Comparison of ENCODE assay signal across 29 mouse cellular contexts in genomic region chr13:44924042-44924441, GRCm38 (mm10).
A peak's percentile ranks its signal among the peaks of the same experiment; 100 is the strongest.
DNase-seq lines count a peak whose midpoint lies in the region; ATAC-seq and TF ChIP-seq lines count a peak whose summit lies in the region.
"Had no signal": no experiment of that assay in that cellular context is flagged by ENCODE, and none has a peak within 500 bp of the region (broad histone marks: within the 10 kb centered on the region; RNA-seq: fewer than 3 reads in every experiment).

No protein-coding gene starts in this region.

- peak; percentile 24 for DNase-seq in heart, adult 8-10 months (ENCODE audit: low spot score)
- DNase-seq in heart, postnatal 25 days (ENCODE audit: low spot score): no peak
- DNase-seq in kidney, postnatal 36 days: peak; percentile 23 to 47
- no peak for DNase-seq in kidney, postnatal 14 days
- DNase-seq in testis, postnatal 14 days (ENCODE audit: low spot score): no peak
- DNase-seq: B cell, adult 2 months; cerebellum, adult 8-10 months; cerebellum, postnatal 25 days; forebrain, postnatal 0 days; left cerebral cortex, postnatal 4 days; liver, postnatal 0 days; lung, postnatal 4 days; right cerebral cortex, adult 18-20 months; spleen, adult 18-20 months; thymus, adult 18-20 months; thymus, postnatal 25 days had no signal

- ATAC-seq in intestine, postnatal 0 days: 0 out of 2 replicates have a peak, but pooled peaks have one; percentile 19
- no peak for ATAC-seq in intestine, embryonic 15.5 days
- ATAC-seq: forebrain, postnatal 0 days; liver, embryonic 12.5 days; liver, postnatal 0 days had no signal

- H3K9me3 ChIP-seq in intestine, postnatal 0 days (ENCODE audit: control insufficient read depth): no peaks in the 10 kb centered on the region
- H3K9me3 ChIP-seq in intestine, embryonic 15.5 days: no peaks in the 10 kb centered on the region
- H3K9me3 ChIP-seq: embryonic facial prominence, embryonic 10.5 days; embryonic facial prominence, embryonic 15.5 days; forebrain, embryonic 12.5 days; heart, embryonic 13.5 days; liver, embryonic 12.5 days; megakaryocyte, embryonic 14.5 days; midbrain, embryonic 12.5 days; neural tube, embryonic 12.5 days had no signal

- no peak overlapping the region for H3K27ac ChIP-seq in intestine, postnatal 0 days (ENCODE audit: low read depth, low read length)
- no peak overlapping the region for H3K27ac ChIP-seq in intestine, embryonic 15.5 days
- H3K27ac ChIP-seq: embryonic facial prominence, embryonic 10.5 days; embryonic facial prominence, embryonic 15.5 days; forebrain, embryonic 12.5 days; heart, embryonic 13.5 days; hindbrain, embryonic 14.5 days; kidney, postnatal 0 days; liver, embryonic 12.5 days; midbrain, embryonic 12.5 days; neural tube, embryonic 12.5 days had no signal

- no peak for TF ChIP-seq CTCF in intestine, postnatal 0 days (IDR thresholded peaks at IDR 0.05; ENCODE audit: low read depth)

- H3K4me1 ChIP-seq in intestine, postnatal 0 days (replicated peaks; ENCODE audit: control insufficient read depth, insufficient read depth, low read length): no peaks in the 10 kb centered on the region
- no peaks in the 10 kb centered on the region for H3K4me1 ChIP-seq in intestine, embryonic 15.5 days (replicated peaks)
- H3K4me1 ChIP-seq: embryonic facial prominence, embryonic 10.5 days; embryonic facial prominence, embryonic 15.5 days; forebrain, embryonic 12.5 days; liver, embryonic 12.5 days; midbrain, embryonic 12.5 days; neural tube, embryonic 12.5 days had no signal

- no peak overlapping the region for H3K4me2 ChIP-seq in intestine, postnatal 0 days (replicated peaks; ENCODE audit: low read depth)
- H3K4me2 ChIP-seq in intestine, embryonic 15.5 days (replicated peaks): no peak overlapping the region
- H3K4me2 ChIP-seq: embryonic facial prominence, embryonic 15.5 days; forebrain, embryonic 12.5 days; heart, embryonic 13.5 days; hindbrain, embryonic 14.5 days; liver, embryonic 12.5 days; midbrain, embryonic 12.5 days; neural tube, embryonic 12.5 days had no signal

- H3K4me3 ChIP-seq in intestine, postnatal 0 days (ENCODE audit: low read depth, low read length): no peak overlapping the region
- H3K4me3 ChIP-seq in intestine, embryonic 15.5 days (replicated peaks): no peak overlapping the region
- H3K4me3 ChIP-seq: embryonic facial prominence, embryonic 10.5 days; embryonic facial prominence, embryonic 15.5 days; forebrain, embryonic 12.5 days; heart, embryonic 13.5 days; liver, embryonic 12.5 days; megakaryocyte, embryonic 14.5 days; midbrain, embryonic 12.5 days; myocyte; neural tube, embryonic 12.5 days had no signal

- 89% methylated on average over 3 of the region's 3 CpGs for WGBS in intestine, postnatal 0 days
- WGBS in intestine, embryonic 15.5 days: 91% methylated on average over 3 of the region's 3 CpGs

- intact Hi-C loops in heart, postnatal 25 days (cut with DNase I): no loop called here

- no peaks in the 10 kb centered on the region for H3K27me3 ChIP-seq in intestine, postnatal 0 days (replicated peaks; ENCODE audit: control insufficient read depth, insufficient read depth, low read length)
- H3K27me3 ChIP-seq in intestine, embryonic 15.5 days (replicated peaks): no peaks in the 10 kb centered on the region
- H3K27me3 ChIP-seq: embryonic facial prominence, embryonic 15.5 days; forebrain, embryonic 12.5 days; heart, embryonic 13.5 days; liver, embryonic 12.5 days; megakaryocyte, embryonic 14.5 days; midbrain, embryonic 12.5 days; neural tube, embryonic 12.5 days had no signal

- peaks cover 65% of the 10 kb centered on the region for H3K36me3 ChIP-seq in intestine, postnatal 0 days (ENCODE audit: control insufficient read depth, insufficient read depth)
- H3K36me3 ChIP-seq in intestine, embryonic 15.5 days: peaks cover 10% of the 10 kb centered on the region

- no peak overlapping the region for H3K9ac ChIP-seq in intestine, postnatal 0 days (ENCODE audit: low read depth, low read length)
- no peak overlapping the region for H3K9ac ChIP-seq in intestine, embryonic 15.5 days
- H3K9ac ChIP-seq: embryonic facial prominence, embryonic 15.5 days; forebrain, embryonic 12.5 days; forebrain, postnatal 0 days; heart, embryonic 13.5 days; hindbrain, embryonic 14.5 days; liver, embryonic 12.5 days; liver, postnatal 0 days; midbrain, embryonic 12.5 days; neural tube, embryonic 12.5 days had no signal

Comparison
In these comparisons a context has a peak if more than half of its experiments do, and no peak if none do; other contexts are left out.
1. DNase-seq: peak in heart, adult 8-10 months (single experiment) and kidney, postnatal 36 days (2 of 2); none in heart, postnatal 25 days (single experiment), kidney, postnatal 14 days (single experiment) and testis, postnatal 14 days (single experiment).